Mouse (Mus musculus) forebrain, postnatal 0 days (tissue): ENCODE data around the gene Lonrf2. TPM values are rescaled to one million over a fixed set of nuclear protein-coding genes. Genes with fewer than 3 reads are reported as not detected.

Experiments used
- ATAC-seq: fragments of 200-750 bp; cut with Nextera tagmentation; 2 replicates; pipeline ENCODE4 v1.8.0; 2017; ENCODE audit warnings: mild to moderate bottlenecking, moderate library complexity
- DNase-seq: peaks from one replicate; pipeline ENCODE4 v3.0.0-alpha.2; 2015
- H3K27ac ChIP-seq: fragments of 300-500 bp; sonication (generic); 2 replicates; pipeline ENCODE4 v1.5.1; 2014; ENCODE audit warnings: low read depth, mild to moderate bottlenecking, antibody characterized with exemption, low read length, moderate library complexity, mixed read lengths
- H3K27me3 ChIP-seq: fragments of 300-500 bp; sonication (generic); 2 replicates; pipeline ENCODE4 v1.6.1; 2014; ENCODE audit warnings: mild to moderate bottlenecking, low read length, mixed read lengths; ENCODE audit not compliant: insufficient read depth
- H3K36me3 ChIP-seq: fragments of 300-500 bp; sonication (generic); 2 replicates; pipeline ENCODE4 v1.6.1; 2014; ENCODE audit warnings: mild to moderate bottlenecking, moderate library complexity; ENCODE audit not compliant: insufficient read depth
- H3K4me1 ChIP-seq: fragments of 300-500 bp; sonication (generic); 2 replicates; pipeline ENCODE4 v1.6.1; 2014; ENCODE audit warnings: antibody characterized with exemption; ENCODE audit not compliant: insufficient read depth
- H3K4me2 ChIP-seq: fragments of 300-500 bp; sonication (generic); 2 replicates; pipeline ENCODE4 v1.6.1; 2014; ENCODE audit warnings: low read depth, mild to moderate bottlenecking, moderate library complexity
- H3K4me3 ChIP-seq: fragments of 300-500 bp; sonication (generic); 2 replicates; pipeline ENCODE4 v1.5.1; 2014; ENCODE audit warnings: low read depth, low read length, mixed read lengths
- H3K9ac ChIP-seq: fragments of 300-500 bp; sonication (generic); 2 replicates; pipeline ENCODE4 v1.6.1; 2014; ENCODE audit warnings: mild to moderate bottlenecking
- H3K9me3 ChIP-seq: fragments of 300-500 bp; sonication (generic); 2 replicates; pipeline ENCODE4 v1.6.1; 2016; ENCODE audit warnings: low read length
- CTCF ChIP-seq: sonication (generic); IDR thresholded peaks from 2 replicates; pipeline ENCODE4 v1.5.1; 2016; ENCODE audit warnings: antibody characterized with exemption, control low read depth, low read depth
- WGBS: fragments of 180-500 bp; shearing (Covaris S2); extraction: QIAGEN DNeasy Blood & Tissue Kit; methylation state at CpG from one replicate; pipeline ENCODE4 v1.1.7; 2014; 5-methylcytosine and 5-hydroxymethylcytosine counted together
- polyA plus RNA-seq: library from polyadenylated mRNA; unstranded; fragments of >200 nt; fragmentation: Nextera tagmentation; extraction: Ambion mirVana; gene quantifications from 2 replicates; pipeline ENCODE4 v1.2.1, GENCODE M21; 2015
- total RNA-seq: library from RNA; depleted of rRNA; stranded (reverse); fragments of >200 nt; gene quantifications from 2 replicates; pipeline ENCODE4 v1.2.3, GENCODE M21; 2014

The Lonrf2 gene
- total and polyA plus RNA-seq, 2 experiments from 2014 or later: 21.9 to 143 TPM

- no peak overlapping the region for H3K4me2 ChIP-seq
- WGBS: 89% methylated on average over 6 of the region's 6 CpGs
- H3K36me3 ChIP-seq: peaks cover 63% of the 10 kb centered on the region
- no peak for DNase-seq
- H3K9ac ChIP-seq: no peak overlapping the region
- no peak for ATAC-seq
- H3K27me3 ChIP-seq: no peaks in the 10 kb centered on the region
- H3K4me1 ChIP-seq: no peaks in the 10 kb centered on the region
- no peak overlapping the region for H3K27ac ChIP-seq
- no peak overlapping the region for H3K4me3 ChIP-seq
- no peaks in the 10 kb centered on the region for H3K9me3 ChIP-seq
- no peak for TF ChIP-seq CTCF
Observed at GRCm38 (mm10) chr1:38871834-38872233, 35.3 kb upstream of the Lonrf2 start.

- ATAC-seq (no peak), DNase-seq (no peak)
- no peak for TF ChIP-seq CTCF
- Histone ChIP-seq H3K4me1 (no peaks in the 10 kb centered on the region), H3K27ac (no peak overlapping the region), H3K9me3 (no peaks in the 10 kb centered on the region), H3K4me3 (no peak overlapping the region), H3K36me3 (peaks cover 75% of the 10 kb centered on the region), H3K9ac (no peak overlapping the region), H3K27me3 (no peaks in the 10 kb centered on the region), H3K4me2 (no peak overlapping the region)
- 65% methylated on average over 13 of the region's 13 CpGs for WGBS
Observed at GRCm38 (mm10) chr1:38869398-38870195, 33.1 kb upstream of the Lonrf2 start.

GRCm38 (mm10) chr1:38866242-38866641 lies 29.7 kb upstream of the Lonrf2 start:
- no peaks in the 10 kb centered on the region for H3K9me3 ChIP-seq
- WGBS: 84% methylated on average over 5 of the region's 5 CpGs
- TF ChIP-seq CTCF: no peak
- H3K4me2 ChIP-seq: no peak overlapping the region
- DNase-seq (no peak), ATAC-seq (no peak)
- no peak overlapping the region for H3K9ac ChIP-seq
- no peak overlapping the region for H3K4me3 ChIP-seq
- no peaks in the 10 kb centered on the region for H3K27me3 ChIP-seq
- H3K4me1 ChIP-seq: no peaks in the 10 kb centered on the region
- no peak overlapping the region for H3K27ac ChIP-seq
- peaks cover 59% of the 10 kb centered on the region for H3K36me3 ChIP-seq

GRCm38 (mm10) chr1:38864341-38864740 lies 27.8 kb upstream of the Lonrf2 start:
- DNase-seq: no peak
- Histone ChIP-seq H3K4me1 (no peaks in the 10 kb centered on the region), H3K27me3 (no peaks in the 10 kb centered on the region), H3K4me3 (no peak overlapping the region), H3K9ac (no peak overlapping the region), H3K9me3 (no peaks in the 10 kb centered on the region), H3K27ac (no peak overlapping the region), H3K4me2 (no peak overlapping the region), H3K36me3 (peaks cover 49% of the 10 kb centered on the region)
- TF ChIP-seq CTCF: no peak
- 83% methylated on average over 9 of the region's 9 CpGs for WGBS
- no peak for ATAC-seq

- ATAC-seq (no peak), DNase-seq (peak; percentile 37)
- 13% methylated on average over 4 of the region's 4 CpGs for WGBS
Observed at GRCm38 (mm10) chr1:38862213-38862612, 25.7 kb upstream of the Lonrf2 start.

DNA sequence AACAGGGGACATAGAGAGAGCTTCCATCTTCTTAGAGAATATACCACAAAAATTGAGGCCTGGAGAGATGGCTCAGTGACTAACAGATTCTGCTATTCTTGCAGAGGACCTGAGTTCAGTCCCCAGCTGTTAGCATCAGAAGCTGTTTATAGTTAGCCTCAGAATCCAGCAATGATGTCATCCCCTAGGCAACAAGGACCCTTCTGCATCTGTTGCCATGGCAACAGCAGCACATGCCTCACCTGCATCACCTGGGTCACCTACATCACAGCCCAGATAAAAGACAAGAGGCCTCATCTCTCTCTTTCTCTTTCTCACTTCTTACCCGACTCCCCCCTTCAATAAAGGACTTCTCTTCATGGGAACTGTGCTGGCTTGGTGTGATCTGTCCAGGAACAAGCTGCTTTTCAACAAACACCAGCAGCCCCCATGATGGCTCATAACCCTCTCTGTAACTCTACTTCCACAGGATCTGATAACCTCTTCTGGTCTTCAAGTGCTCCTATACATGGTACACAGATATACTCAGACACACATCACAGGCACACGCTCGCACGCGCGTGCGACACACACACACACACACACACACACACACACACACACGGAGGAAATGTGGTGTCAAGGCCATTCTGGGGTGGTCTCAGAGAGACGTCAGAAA lies 24.5 kb upstream of the Lonrf2 start:
- peak; percentile 44 for DNase-seq
- no peak overlapping the region for H3K4me3 ChIP-seq
- H3K9me3 ChIP-seq: no peaks in the 10 kb centered on the region
- H3K36me3 ChIP-seq: peaks cover 25% of the 10 kb centered on the region
- TF ChIP-seq CTCF: no peak
- H3K4me1 ChIP-seq: no peaks in the 10 kb centered on the region
- WGBS: 86% methylated on average over 9 of the region's 9 CpGs
- H3K4me2 ChIP-seq: no peak overlapping the region
- no peaks in the 10 kb centered on the region for H3K27me3 ChIP-seq
- ATAC-seq: peak; percentile 66
- no peak overlapping the region for H3K27ac ChIP-seq
- no peak overlapping the region for H3K9ac ChIP-seq

More at GRCm38 (mm10) chr1:38862213-38862612, 25.7 kb upstream of the Lonrf2 start:
- Histone ChIP-seq H3K27me3 (no peaks in the 10 kb centered on the region), H3K36me3 (peaks cover 34% of the 10 kb centered on the region), H3K4me1 (no peaks in the 10 kb centered on the region), H3K9me3 (no peaks in the 10 kb centered on the region), H3K4me3 (no peak overlapping the region), H3K9ac (no peak overlapping the region), H3K27ac (no peak overlapping the region), H3K4me2 (no peak overlapping the region)
- TF ChIP-seq CTCF: peak; percentile 60

DNA sequence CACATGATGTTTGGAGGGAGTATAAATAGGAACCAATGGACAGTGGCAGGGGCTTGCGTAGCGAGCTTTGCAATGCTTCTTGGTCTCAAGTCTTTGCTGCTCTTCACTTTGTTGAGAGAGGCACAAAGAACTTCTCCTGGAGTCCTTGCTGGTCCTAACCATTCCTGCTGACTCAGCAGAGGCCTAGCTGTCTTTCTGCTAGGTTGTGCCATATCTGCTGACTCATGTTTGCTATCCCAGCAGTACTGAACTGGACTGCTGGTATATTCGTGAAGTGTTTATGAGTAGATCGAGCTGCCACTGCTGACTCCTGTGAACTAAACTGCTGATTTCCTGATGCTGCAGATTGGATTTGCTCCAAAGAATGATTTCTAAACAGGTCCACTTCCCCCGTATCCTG lies 23.7 kb upstream of the Lonrf2 start:
- DNase-seq: no peak
- Histone ChIP-seq H3K9ac (no peak overlapping the region), H3K4me1 (no peaks in the 10 kb centered on the region), H3K27me3 (no peaks in the 10 kb centered on the region), H3K36me3 (peaks cover 17% of the 10 kb centered on the region), H3K4me3 (no peak overlapping the region), H3K4me2 (no peak overlapping the region), H3K9me3 (no peaks in the 10 kb centered on the region), H3K27ac (no peak overlapping the region)
- ATAC-seq: no peak
- WGBS: 80% methylated on average over 5 of the region's 5 CpGs
- no peak for TF ChIP-seq CTCF
